Mouse (Mus musculus): ENCODE data around the gene Tmem121b. TPM values are rescaled to one million over a fixed set of nuclear protein-coding genes. Genes with fewer than 3 reads are reported as not detected.

Tmem121b gene
- polyA plus RNA-seq (2012): not detected in 2 replicates

GRCm38 (mm10) chr6:120493374-120494181 lies at the start of gene Tmem121b:
Gene Tmem121b, minus strand, starts transcription at chr6:120493807.
- TF ChIP-seq GATA1 (IDR thresholded peaks at IDR 0.05; ENCODE audit: low read length): no peak

- TF ChIP-seq GATA1 (IDR thresholded peaks at IDR 0.05; ENCODE audit: low read length): no peak
Measured at GRCm38 (mm10) chr6:120542061-120542460, 48.5 kb upstream of the Tmem121b start.

GRCm38 (mm10) chr6:120541386-120541785 lies 47.8 kb upstream of the Tmem121b start:
- TF ChIP-seq GATA1 (IDR thresholded peaks at IDR 0.05; ENCODE audit: low read length): no peak

DNA sequence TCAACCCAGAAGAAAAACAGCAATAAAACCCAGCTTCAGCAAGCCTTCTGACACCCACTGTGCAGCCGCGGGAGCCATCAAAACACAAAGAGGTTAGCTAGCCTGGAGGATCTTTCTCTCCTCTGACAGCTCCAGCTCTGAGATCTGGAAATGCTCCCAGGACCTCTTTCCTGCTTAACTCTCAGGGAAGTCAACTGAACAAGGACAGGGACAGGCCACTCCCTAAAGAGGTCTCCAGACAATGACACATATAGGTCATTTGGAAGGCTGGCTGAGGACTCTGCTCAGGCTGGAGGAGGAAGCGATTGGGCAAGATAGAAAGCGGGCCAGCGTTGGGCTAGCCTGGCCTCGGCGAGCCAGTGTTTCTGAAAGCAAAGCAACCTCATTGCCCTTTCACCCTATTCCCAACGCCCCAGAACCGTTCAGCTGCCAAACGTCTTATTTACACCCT lies 46.2 kb upstream of the Tmem121b start:
- TF ChIP-seq GATA1 (IDR thresholded peaks at IDR 0.05; ENCODE audit: low read length): no peak

DNA sequence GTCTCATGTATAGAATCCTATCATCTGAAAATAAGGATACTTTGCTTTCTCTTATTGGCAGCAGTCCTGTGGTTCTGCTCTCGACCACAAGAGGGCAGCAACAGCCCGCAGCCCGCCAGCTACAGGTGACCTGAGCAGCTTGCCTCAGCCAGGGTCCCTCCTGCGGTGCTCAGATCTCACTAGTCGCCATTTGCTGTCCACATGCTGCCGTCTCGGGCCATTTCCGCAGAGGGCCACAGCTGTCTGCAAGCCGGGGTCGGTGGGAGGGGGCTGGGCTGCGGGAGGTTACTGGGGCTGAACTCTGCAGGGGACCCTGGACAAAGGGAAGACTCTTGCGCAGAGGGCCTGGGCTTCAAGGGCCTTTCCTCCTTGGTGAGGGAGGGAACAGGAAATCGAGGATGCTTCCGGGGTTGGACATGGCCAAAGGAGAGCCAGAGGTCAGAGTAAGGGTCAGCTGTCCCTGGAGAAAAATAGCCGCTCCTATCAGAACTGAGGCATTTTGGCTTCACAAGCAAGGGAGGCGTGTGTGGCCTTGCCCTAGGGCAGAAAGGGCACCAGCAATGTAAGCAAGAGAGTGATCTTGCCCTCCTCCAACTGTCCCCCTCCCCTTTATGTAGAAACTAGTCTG lies 45.6 kb upstream of the Tmem121b start:
- TF ChIP-seq GATA1 (IDR thresholded peaks at IDR 0.05; ENCODE audit: low read length): no peak

GRCm38 (mm10) chr6:120536337-120536736 lies 42.7 kb upstream of the Tmem121b start:
- TF ChIP-seq GATA1 (IDR thresholded peaks at IDR 0.05; ENCODE audit: low read length): no peak

DNA sequence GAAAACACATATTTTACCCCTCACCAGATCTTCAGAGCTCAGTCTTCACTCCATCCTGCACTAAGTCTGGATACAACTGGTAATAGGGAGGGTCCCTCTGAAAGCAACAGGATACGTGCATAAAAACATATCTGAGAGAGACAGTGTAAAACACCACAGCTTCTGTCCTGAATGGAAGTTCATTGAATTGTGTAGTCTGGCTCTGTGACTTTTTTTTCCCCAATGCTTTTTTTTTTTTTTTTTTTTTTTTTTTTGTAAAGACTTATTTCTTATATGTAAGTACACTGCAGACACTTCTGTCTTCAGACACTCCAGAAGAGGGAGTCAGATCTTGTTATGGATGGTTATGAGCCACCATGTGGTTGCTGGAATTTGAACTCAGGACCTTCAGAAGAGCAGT lies 39.0 kb upstream of the Tmem121b start:
- TF ChIP-seq GATA1 (IDR thresholded peaks at IDR 0.05; ENCODE audit: low read length): no peak

GRCm38 (mm10) chr6:120531020-120531965 lies 37.7 kb upstream of the Tmem121b start, which contains the start of gene Hdhd5:
Gene Hdhd5, minus strand, starts transcription at chr6:120531319.
- TF ChIP-seq GATA1 (IDR thresholded peaks at IDR 0.05; ENCODE audit: low read length): no peak

GRCm38 (mm10) chr6:120529123-120529522 lies 35.5 kb upstream of the Tmem121b start:
- no peak for TF ChIP-seq GATA1 (IDR thresholded peaks at IDR 0.05; ENCODE audit: low read length)

- TF ChIP-seq GATA1 (IDR thresholded peaks at IDR 0.05; ENCODE audit: low read length): no peak
Measured at GRCm38 (mm10) chr6:120524796-120525195, 31.2 kb upstream of the Tmem121b start.

DNA sequence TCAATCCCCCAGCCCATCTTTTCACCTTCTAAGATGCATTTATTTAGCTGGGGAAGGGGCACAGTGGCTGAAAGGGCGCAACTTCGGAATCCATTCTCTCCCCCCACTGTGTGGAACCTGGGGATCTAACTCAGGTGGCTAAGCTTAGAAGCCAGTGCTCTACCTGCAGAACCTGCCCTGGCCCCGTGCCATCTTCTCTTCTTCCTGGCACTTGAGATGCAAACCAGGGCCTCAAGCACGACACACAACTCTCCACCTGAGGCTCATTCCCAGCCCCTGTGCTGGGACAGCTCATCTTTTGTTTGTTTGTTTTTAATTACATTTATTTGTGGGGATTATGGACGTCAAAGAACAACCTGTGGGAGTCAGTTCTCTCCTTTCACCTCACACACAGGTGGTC lies 26.0 kb upstream of the Tmem121b start:
- no peak for TF ChIP-seq GATA1 (IDR thresholded peaks at IDR 0.05; ENCODE audit: low read length)

- TF ChIP-seq GATA1 (IDR thresholded peaks at IDR 0.05; ENCODE audit: low read length): no peak
Measured at GRCm38 (mm10) chr6:120517311-120517710, 23.7 kb upstream of the Tmem121b start.

DNA sequence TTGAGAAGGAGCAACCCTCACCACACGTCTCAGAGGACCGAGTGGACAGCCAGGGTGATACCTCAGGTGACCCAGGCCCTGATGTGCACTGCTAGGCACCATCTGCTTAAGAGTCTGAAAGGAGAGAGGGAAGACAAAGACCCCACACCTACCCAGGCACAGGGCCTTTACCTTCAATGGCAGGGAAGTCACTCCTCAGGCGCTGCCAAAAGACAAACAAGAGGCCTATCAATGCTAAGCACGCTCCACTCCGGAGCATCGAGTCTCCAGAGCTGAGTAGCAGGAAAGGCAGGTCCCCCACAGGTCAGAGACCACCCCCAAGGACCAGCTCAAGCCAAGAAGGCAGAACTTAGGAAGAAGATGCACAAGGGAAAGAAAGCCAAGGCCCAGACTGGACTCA lies 23.3 kb upstream of the Tmem121b start:
- TF ChIP-seq GATA1 (IDR thresholded peaks at IDR 0.05; ENCODE audit: low read length): no peak

DNA sequence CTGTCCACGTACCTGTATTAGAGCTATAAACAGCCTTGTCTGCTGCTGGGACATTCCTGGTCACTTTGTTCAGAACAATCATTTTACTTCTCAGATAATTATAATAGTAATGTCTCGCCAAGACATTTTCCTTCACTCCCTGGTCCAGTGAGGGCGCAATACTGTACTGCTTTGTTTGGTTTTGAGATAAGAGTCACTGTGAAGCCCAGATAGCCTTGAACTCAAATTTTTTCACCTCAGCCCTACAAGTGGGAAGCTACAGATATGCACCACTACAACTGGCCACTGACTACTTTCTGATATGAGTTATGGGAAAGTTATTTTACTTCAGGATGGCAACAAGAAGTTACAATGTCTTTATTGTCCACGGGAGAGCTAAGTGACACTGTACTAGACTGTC lies 22.8 kb upstream of the Tmem121b start:
- TF ChIP-seq GATA1 (IDR thresholded peaks at IDR 0.05; ENCODE audit: low read length): peak; percentile 36

DNA sequence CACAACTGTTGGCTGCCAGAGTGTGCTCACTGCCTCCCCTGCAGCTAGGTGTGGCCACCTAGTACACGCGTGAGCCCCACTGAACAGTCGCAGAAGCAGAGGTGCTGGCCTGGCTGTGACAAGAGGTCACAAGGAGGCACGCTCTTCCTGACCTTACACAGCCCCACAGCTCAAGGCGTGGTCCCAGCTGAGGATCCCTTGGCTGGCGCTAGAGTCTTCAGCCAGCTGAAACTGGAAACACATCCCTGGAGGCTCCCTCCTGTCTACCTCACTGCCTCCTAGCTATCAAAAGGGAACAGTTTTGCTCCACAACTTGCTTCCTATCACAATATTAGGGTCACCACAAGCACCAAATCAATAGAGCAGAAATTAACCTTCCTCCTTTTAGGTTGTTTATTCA lies 17.6 kb upstream of the Tmem121b start:
- TF ChIP-seq GATA1 (IDR thresholded peaks at IDR 0.05; ENCODE audit: low read length): no peak

DNA sequence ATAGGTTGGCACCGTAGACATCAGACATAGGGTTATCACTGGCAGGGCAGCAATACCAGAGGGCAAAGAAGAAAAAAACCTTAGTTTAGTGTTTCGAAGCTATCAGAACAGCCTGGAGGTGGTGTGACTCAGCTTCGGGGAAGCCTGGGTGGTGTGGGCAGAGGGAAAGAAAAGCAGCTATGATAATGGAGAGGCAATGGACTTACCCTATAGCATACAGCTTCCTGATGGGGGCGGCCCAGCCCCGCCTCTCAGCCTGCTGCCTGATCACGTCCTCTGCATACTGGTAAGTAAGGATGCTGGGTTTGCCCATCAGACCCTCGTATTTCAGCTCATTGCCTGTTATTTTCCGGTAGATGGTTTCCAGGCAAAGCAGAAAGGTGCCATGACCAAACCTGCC lies 16.8 kb upstream of the Tmem121b start:
- TF ChIP-seq GATA1 (IDR thresholded peaks at IDR 0.05; ENCODE audit: low read length): no peak
